Mouse (Mus musculus): Measurements from ENCODE around the gene Cnpy3. TPM values are rescaled to one million over a fixed set of nuclear protein-coding genes. Genes with fewer than 3 reads are reported as not detected.
"Not testable (repeated sequence)": the region's sequence is repeated elsewhere in the genome, so short reads cannot be mapped to it uniquely, and the experiment has no call there.

The Cnpy3 gene
- 47.7 and 52.8 TPM in 2 replicates for polyA plus RNA-seq (2015; fragmentation: Nextera tagmentation; extraction: Ambion mirVana)

DNA sequence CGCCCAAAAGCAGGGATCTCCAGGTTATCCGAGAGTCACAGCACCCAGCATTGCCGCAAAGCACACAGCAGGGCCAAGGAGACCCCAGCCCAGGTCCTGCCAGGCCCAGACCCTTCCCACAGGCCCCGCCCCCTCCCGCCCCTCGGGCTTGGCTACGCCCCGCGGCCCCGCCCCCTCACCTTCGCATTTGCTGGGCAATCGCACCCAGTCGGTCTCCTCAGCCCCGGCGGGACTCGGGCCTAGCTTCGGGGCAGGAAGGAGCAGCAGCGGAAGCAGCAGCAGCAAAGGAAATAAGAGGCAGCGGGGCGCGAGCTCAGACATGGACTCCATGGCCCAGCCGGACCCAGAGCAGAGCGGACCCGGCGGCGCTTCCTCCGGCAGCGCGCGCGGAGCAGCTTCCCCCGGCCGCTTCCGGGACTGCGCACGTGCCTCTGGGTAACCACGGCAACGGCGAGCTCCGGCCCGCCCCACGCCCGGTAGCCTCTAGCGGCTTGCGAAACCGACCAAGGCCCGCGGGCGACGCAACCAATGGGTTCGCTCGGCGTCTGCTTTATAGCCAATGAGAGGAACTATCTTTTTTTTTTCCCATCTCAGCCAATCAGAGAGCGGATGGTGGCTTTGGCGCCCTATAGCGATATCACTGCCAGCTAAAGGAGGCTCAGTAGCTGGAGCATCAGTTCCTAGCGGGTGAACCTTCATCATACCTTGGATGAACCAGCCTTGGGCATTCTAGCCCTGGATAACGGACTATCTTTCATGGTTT, at the start of gene Cnpy3:
Gene Cnpy3 (minus strand): TSS at position 421 of the 763 bp plus-strand sequence.
- peaks cover 9% of the 10 kb centered on the region for H3K36me3 ChIP-seq
- H3K4me3 ChIP-seq, result peak within 1 kb of the TSS; percentile 85
- no peaks in the 10 kb centered on the region for H3K9me3 ChIP-seq
- no peaks in the 10 kb centered on the region for H3K27me3 ChIP-seq (replicated peaks)
- ATAC-seq (ENCODE audit: extremely low read depth, insufficient number of reproducible peaks, low FRiP score, low TSS enrichment), result peak; percentile 99
- H3K4me2 ChIP-seq, result peak within 1 kb of the TSS; percentile 84
- peaks cover 16% of the 10 kb centered on the region for H3K4me1 ChIP-seq
- under 1% methylated on average over 58 of the region's 58 CpGs for WGBS
- peak within 1 kb of the TSS; percentile 89 for H3K27ac ChIP-seq (replicated peaks)
- H3K9ac ChIP-seq, result peak within 1 kb of the TSS; percentile 90

DNA sequence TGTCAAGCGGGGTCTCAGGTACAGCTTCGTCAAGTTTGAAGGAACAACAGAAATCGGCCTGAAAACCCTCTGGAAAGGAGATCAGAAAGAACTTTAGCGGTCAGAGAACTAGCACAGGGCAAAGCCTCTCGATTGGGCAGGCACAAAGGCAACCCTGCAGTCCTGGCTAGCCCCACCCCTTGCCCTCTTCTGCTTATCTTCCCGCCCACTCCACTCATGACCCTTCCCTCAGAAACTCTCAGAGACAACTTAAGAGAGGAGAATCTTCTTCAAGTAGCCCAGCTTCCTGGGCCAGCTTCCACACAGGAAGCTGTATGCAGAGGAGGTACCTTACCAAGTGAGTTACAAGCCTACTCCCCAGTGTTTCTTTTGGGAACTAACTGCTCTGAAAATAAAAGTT, 49.7 kb upstream of the Cnpy3 start:
- H3K4me2 ChIP-seq, result no peak overlapping the region
- 78% methylated on average over 6 of the region's 6 CpGs for WGBS
- H3K36me3 ChIP-seq, result peaks cover 77% of the 10 kb centered on the region
- no peak overlapping the region for H3K4me3 ChIP-seq
- peaks cover under 1% of the 10 kb centered on the region; the same call in 1 of the 2 replicates for H3K4me1 ChIP-seq
- ATAC-seq (ENCODE audit: extremely low read depth, insufficient number of reproducible peaks, low FRiP score, low TSS enrichment), result no peak
- no peak overlapping the region for H3K9ac ChIP-seq
- no peaks in the 10 kb centered on the region for H3K27me3 ChIP-seq (replicated peaks)
- H3K27ac ChIP-seq (replicated peaks), result no peak overlapping the region
- no peaks in the 10 kb centered on the region for H3K9me3 ChIP-seq

DNA sequence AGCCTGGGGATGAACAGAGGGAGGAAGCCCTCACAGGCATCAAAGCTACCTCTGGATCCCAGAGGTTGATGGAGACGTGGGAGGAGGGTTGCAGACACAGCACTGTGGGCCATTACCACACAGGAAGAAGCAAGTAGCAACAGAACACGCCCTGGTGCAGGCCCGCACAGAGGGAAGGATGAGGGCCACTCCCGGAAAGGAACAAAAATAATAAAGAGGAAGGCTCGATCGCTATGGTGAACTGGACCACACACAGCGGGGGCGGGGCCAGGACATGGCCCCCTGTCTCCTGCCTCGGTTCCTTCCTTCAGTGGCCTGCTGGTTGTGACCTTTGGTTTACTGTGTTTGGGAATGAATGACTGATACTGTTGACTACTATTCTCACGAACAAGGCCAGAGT, 47.7 kb upstream of the Cnpy3 start:
- Histone ChIP-seq H3K27me3 (replicated peaks) (no peaks in the 10 kb centered on the region), H3K4me2 (no peak overlapping the region), H3K4me1 (peaks cover 5% of the 10 kb centered on the region; the same call in 1 of the 2 replicates), H3K36me3 (peaks cover 56% of the 10 kb centered on the region), H3K4me3 (no peak overlapping the region), H3K9ac (no peak overlapping the region), H3K27ac (replicated peaks) (no peak overlapping the region), H3K9me3 (no peaks in the 10 kb centered on the region)
- 83% methylated on average over 10 of the region's 10 CpGs for WGBS
- ATAC-seq (ENCODE audit: extremely low read depth, insufficient number of reproducible peaks, low FRiP score, low TSS enrichment), result no peak

DNA sequence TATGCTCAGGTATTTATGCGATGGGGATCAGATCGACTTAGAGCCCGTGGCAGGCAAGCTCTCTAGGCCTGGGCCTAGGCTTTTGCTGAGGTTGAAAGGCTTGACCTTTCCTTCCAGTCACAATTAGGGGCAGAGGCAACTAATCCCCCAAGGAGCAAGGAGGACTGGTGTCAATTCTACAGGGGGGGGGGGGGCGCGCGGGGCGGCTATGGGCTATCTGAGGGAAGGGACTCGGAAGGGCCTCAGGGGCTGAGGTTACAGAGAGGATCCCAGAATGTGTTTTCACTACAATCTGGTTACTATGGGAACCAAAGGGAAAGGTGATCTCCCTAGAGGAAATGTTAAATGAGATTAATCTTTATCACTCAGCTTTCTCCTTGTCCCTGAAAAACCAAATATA, 45.4 kb upstream of the Cnpy3 start:
- H3K9me3 ChIP-seq, result no peaks in the 10 kb centered on the region
- no peaks in the 10 kb centered on the region for H3K27me3 ChIP-seq (replicated peaks)
- no peak overlapping the region for H3K9ac ChIP-seq
- peaks cover 38% of the 10 kb centered on the region for H3K36me3 ChIP-seq
- H3K27ac ChIP-seq (replicated peaks), result no peak overlapping the region
- H3K4me1 ChIP-seq, result peaks cover 5% of the 10 kb centered on the region; the same call in 1 of the 2 replicates
- no peak overlapping the region for H3K4me3 ChIP-seq
- ATAC-seq (ENCODE audit: extremely low read depth, insufficient number of reproducible peaks, low FRiP score, low TSS enrichment), result no peak
- 49% methylated on average over 8 of the region's 8 CpGs for WGBS
- H3K4me2 ChIP-seq, result no peak overlapping the region

DNA sequence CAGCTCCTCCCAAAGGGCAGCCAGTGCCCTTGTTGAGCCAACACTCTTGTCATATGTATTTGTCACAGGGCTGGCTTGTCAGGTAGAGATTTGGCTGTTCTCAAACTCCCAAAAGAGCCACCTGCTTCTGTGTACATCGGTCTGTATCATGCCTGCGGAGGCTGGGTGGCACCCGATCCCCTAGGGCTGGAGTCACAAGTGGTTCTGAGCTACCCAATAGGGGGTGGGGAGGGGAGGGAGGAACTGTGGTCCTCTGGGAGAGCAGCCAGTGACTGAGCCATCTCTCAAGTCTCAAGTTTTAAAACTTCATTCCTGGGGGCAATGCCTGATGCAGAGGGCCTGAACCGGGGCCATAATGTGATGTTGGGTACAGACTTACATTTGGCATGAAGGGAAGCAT, 44.7 kb upstream of the Cnpy3 start:
- 88% methylated on average over 4 of the region's 4 CpGs for WGBS
- peaks cover 31% of the 10 kb centered on the region for H3K36me3 ChIP-seq
- H3K4me3 ChIP-seq, result no peak overlapping the region
- H3K4me1 ChIP-seq, result peaks cover 5% of the 10 kb centered on the region; the same call in 1 of the 2 replicates
- peaks cover 4% of the 10 kb centered on the region; the same call in 1 of the 2 replicates for H3K9me3 ChIP-seq
- ATAC-seq (ENCODE audit: extremely low read depth, insufficient number of reproducible peaks, low FRiP score, low TSS enrichment), result no peak
- no peak overlapping the region for H3K27ac ChIP-seq (replicated peaks)
- no peak overlapping the region for H3K4me2 ChIP-seq
- H3K27me3 ChIP-seq (replicated peaks), result no peaks in the 10 kb centered on the region
- H3K9ac ChIP-seq, result no peak overlapping the region

DNA sequence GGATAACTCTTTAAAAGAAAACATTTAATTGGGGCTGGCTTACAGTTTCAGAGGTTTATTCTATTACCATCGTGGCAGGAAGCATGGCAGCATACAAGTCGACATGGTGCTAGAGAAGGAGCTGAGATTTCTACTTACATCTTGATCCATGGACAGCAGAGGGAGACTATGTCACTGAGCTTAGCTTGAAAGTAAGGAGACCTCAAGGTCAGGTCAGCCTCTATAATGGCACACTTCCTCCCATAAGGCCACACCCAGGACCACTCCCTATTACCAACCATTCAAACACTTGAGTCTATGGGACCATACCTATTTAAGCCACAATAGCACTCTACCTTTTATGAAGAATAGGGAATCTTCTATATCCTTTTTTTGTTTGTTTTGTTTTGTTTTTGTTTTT, 40.9 kb upstream of the Cnpy3 start:
- WGBS, result 75% methylated on average over 2 of the region's 2 CpGs
- no peaks in the 10 kb centered on the region for H3K27me3 ChIP-seq (replicated peaks)
- ATAC-seq (ENCODE audit: extremely low read depth, insufficient number of reproducible peaks, low FRiP score, low TSS enrichment), result no peak
- no peak overlapping the region for H3K27ac ChIP-seq (replicated peaks)
- no peak overlapping the region for H3K9ac ChIP-seq
- H3K4me1 ChIP-seq, result peaks cover 5% of the 10 kb centered on the region; the same call in 1 of the 2 replicates
- peaks cover 4% of the 10 kb centered on the region; the same call in 1 of the 2 replicates for H3K9me3 ChIP-seq
- no peak overlapping the region for H3K4me2 ChIP-seq
- no peaks in the 10 kb centered on the region for H3K36me3 ChIP-seq
- no peak overlapping the region for H3K4me3 ChIP-seq

DNA sequence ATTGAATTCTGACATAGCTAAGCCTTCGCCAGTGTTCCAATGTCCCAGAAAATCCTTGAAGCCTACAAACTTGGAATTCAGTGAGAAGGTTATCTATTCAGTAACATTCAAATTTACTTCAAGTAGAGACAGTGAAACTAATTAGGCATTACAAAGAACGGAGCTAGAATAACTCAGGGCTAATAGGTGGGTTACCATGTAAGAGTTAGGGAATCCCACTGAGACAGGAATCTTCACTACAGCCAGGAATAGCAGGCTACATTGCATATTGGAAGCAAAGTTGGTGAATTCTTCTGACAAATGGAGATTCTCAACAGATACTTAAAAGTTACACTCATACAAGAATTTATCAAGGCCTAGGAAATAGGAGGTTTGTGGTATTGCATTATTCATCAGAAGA, 36.0 kb upstream of the Cnpy3 start:
- H3K27me3 ChIP-seq (replicated peaks); H3K27ac ChIP-seq (replicated peaks); H3K36me3 ChIP-seq; H3K9me3 ChIP-seq; H3K4me1 ChIP-seq; ATAC-seq (ENCODE audit: extremely low read depth, insufficient number of reproducible peaks, low FRiP score, low TSS enrichment); H3K4me2 ChIP-seq; H3K4me3 ChIP-seq; H3K9ac ChIP-seq: not testable (repeated sequence)
- 65% methylated on average over 2 of the region's 2 CpGs for WGBS

DNA sequence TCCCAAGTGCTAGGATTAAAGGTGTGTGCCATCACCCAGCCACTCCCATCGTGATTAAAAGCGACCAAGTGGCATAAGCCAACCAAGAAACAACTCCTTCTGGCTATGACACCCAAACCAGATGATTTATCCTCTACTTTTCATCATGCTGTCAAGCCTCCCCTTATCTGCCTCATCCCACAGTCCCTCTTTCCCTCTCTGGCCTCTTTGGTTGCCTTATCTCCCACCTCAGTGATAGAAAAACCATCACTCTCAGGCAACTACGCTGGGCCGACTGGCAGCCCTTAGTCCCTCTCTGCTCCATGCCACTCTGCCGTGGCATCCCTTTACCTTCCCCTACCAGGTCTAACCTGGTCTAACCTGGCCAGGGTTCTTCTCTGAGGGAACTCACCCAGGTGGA, 34.9 kb upstream of the Cnpy3 start:
- Histone ChIP-seq H3K9ac (no peak overlapping the region), H3K4me3 (no peak overlapping the region), H3K36me3 (no peaks in the 10 kb centered on the region), H3K27ac (replicated peaks) (no peak overlapping the region), H3K4me1 (no peaks in the 10 kb centered on the region), H3K4me2 (no peak overlapping the region), H3K9me3 (peaks cover 2% of the 10 kb centered on the region; the same call in 1 of the 2 replicates), H3K27me3 (replicated peaks) (no peaks in the 10 kb centered on the region)
- WGBS, result 69% methylated on average over 5 of the region's 5 CpGs
- ATAC-seq (ENCODE audit: extremely low read depth, insufficient number of reproducible peaks, low FRiP score, low TSS enrichment), result no peak

DNA sequence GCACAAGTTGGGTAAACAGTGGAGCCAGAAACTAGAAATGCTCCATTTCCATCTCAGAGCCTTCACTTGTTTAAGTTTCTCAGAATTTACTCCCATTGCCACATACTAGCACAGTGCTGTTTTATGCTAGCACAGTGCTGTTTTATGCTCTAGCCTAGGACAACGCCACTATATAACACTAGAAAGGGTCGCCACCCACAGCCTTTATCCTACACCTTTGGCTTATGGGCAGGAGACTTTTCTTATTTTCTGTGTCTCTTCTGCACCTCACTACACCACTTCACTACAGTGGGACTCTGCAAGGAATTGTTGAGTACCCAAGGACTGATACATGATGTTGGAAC, 31.2 kb upstream of the Cnpy3 start:
- Histone ChIP-seq H3K4me1 (peaks cover 12% of the 10 kb centered on the region), H3K27me3 (replicated peaks) (no peaks in the 10 kb centered on the region), H3K4me2 (peak overlapping the region; percentile 75), H3K9ac (no peak overlapping the region; the same call in 1 of the 2 replicates), H3K4me3 (peak overlapping the region; percentile 79), H3K9me3 (no peaks in the 10 kb centered on the region), H3K36me3 (peaks cover 31% of the 10 kb centered on the region), H3K27ac (replicated peaks) (peak overlapping the region; percentile 87; the same call in 1 of the 2 replicates)
- ATAC-seq (ENCODE audit: extremely low read depth, insufficient number of reproducible peaks, low FRiP score, low TSS enrichment), result no peak
- WGBS, result 80% methylated on average over 2 of the region's 2 CpGs

DNA sequence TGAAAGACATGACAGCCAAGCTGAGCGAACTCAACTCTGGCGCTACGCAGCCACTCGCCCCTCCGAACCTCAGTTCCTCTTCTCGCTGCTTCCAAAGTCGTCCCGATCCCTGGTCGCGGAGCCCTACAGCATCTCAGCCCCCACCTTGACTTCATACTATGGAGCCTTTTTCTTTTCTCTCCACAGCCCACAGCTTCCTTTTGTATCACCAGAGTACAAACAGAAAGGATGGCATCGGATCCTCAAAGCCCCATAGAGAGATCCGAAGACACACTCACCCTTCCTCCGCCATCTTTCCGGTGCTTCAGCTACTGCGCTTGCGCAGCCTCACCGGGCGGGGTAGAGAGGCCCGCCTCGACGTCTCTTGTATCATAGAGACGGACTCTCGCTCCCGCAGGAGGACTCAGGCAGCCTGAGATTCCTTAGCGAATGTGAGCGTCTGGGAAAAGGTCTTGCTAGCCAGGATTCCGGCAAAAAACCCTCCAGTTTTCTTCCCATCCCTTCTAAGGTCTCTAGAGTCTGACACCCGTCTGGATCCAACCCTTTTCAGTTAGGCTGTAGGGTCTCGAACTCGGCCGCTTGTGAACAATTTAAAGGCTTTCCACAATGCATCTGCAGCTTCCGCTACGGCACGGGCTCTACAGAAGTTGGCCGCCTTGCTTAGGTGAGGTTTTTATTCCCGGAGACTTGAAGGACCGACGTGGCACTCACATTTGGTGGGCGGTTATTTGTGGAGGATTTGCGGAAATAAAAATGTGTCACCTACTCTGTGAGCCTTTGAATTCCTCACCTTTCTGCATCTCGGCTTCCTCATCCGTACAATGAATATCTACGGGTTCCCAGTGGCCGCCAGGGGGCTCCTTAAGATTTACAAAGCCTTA, 30.6 kb upstream of the Cnpy3 start, which contains the start of gene Rpl7l1:
Gene Rpl7l1 (minus strand): TSS at position 332 of the 881 bp plus-strand sequence.
- peaks cover 37% of the 10 kb centered on the region for H3K36me3 ChIP-seq
- H3K27ac ChIP-seq (replicated peaks), result peak within 1 kb of the TSS; percentile 87
- no peaks in the 10 kb centered on the region for H3K27me3 ChIP-seq (replicated peaks)
- H3K9ac ChIP-seq, result peak within 1 kb of the TSS; percentile 90
- peak within 1 kb of the TSS; percentile 79 for H3K4me3 ChIP-seq
- peak within 1 kb of the TSS; percentile 75 for H3K4me2 ChIP-seq
- H3K4me1 ChIP-seq, result peaks cover 12% of the 10 kb centered on the region
- H3K9me3 ChIP-seq, result no peaks in the 10 kb centered on the region
- WGBS, result 1% methylated on average over 44 of the region's 44 CpGs
- peak; percentile 88 for ATAC-seq (ENCODE audit: extremely low read depth, insufficient number of reproducible peaks, low FRiP score, low TSS enrichment)

DNA sequence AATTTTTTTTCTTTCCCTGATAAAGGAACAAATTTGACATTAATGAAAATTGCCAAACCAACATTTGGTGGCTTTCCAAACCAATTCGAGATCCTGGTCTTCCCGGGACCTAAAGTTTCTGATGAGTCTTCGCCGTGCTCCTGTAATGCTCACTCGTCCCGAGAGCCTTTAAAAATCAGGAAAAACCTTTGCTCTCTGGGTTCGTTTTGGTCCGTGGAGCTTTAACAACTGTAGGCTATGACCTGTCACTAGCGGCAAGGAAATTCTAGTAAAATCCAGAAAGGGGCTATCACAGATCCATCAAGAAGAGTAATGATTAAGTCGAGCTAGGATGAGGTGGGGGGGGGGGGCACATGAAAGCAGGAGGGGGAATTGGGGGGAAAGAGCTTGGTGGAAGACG, 29.9 kb upstream of the Cnpy3 start:
- Histone ChIP-seq H3K4me2 (peak overlapping the region; percentile 75), H3K4me1 (peaks cover 12% of the 10 kb centered on the region), H3K4me3 (peak overlapping the region; percentile 79), H3K27ac (replicated peaks) (peak overlapping the region; percentile 87), H3K27me3 (replicated peaks) (no peaks in the 10 kb centered on the region), H3K36me3 (peaks cover 44% of the 10 kb centered on the region), H3K9ac (peak overlapping the region; percentile 90), H3K9me3 (no peaks in the 10 kb centered on the region)
- ATAC-seq (ENCODE audit: extremely low read depth, insufficient number of reproducible peaks, low FRiP score, low TSS enrichment), result no peak
- WGBS, result 3% methylated on average over 11 of the region's 11 CpGs
